Mouse (Mus musculus): ENCODE results near the gene Pappa.
A peak's percentile ranks its signal among the peaks of the same experiment; 100 is the strongest.

Gene Pappa

GRCm38 (mm10) chr4:65272295-65272694, 148.3 kb downstream of the Pappa start:
- DNase-seq (ENCODE audit: low read depth, low spot score), result no peak

GRCm38 (mm10) chr4:65273299-65273851, 149.4 kb downstream of the Pappa start:
- no peak for DNase-seq (ENCODE audit: low read depth, low spot score)

DNA sequence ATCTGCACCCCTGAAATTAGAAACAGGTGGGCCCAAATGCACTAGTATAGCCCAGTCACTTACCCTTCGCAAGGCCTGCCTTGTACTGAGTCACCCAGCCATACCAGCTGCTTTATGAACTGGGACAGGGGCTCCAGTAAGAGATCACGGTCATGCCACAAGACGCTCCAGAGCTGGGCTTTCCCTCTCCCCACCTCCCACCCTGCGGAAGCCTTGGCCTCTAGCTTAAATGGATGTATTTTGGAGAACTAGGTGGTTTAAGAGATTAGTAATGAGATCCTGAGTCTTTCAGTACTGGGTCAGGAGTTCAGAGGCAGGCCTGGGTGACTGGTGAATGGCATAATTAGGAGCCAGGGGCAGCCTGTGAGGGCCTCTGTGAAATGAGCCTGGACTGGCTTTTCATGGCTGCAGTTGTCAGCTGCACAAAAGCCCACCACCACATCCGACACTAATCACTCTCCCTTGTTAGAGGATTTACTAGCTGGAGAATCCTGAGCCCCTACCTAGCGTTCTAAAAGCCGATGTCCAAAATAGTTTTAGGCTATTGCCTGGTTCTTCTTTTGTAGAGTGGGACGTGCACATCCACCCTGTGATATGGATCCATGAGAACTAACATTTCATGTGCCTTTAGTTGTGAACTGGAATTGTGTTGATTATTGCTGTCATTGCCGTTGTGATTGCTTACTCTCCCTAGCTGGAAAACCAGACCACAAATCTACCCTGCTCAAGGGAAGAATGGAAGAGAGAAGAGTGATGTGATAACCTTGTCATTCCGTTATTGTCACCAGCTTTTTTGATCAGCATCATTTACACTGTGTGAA, 154.7 kb downstream of the Pappa start:
- DNase-seq (ENCODE audit: low read depth, low spot score), result no peak

- no peak for DNase-seq (ENCODE audit: low read depth, low spot score)
These were observed 155.3 kb downstream of the Pappa start for GRCm38 (mm10) chr4:65279272-65279653.

DNA sequence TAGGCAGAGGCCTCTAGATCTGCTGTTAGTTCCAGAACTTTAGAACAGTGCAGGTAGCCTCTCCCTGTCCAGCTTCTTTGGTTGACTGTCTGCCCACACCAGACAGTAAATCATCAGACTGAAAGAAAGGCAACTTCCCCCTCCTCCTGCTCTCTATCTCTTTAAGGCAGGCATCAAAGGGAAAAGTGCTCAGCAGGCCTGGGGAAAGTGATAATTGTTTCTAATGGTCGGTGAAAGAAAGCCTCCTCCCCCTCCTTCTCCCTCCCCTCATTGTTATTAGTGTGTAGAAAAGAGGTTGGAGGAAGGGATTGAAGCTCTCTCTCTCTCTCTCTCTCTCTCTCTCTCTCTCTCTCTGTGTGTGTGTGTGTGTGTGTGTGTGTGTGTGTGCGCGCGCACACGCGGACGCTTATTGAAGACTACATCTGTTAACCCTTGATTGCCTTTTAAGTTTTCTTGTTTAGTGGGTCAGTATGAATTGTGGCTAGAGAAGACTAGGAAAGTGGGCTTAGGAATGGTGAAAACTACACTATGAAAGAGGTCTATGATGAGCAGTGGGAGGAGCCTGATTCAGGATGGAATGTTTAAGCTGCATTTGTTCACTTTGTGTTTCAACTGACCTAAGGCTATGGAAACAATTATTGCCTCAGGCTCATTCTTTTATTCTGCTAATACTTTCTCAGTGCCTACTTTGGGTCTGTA, 156.2 kb downstream of the Pappa start:
- peak; percentile 29 for DNase-seq (ENCODE audit: low read depth, low spot score)

DNA sequence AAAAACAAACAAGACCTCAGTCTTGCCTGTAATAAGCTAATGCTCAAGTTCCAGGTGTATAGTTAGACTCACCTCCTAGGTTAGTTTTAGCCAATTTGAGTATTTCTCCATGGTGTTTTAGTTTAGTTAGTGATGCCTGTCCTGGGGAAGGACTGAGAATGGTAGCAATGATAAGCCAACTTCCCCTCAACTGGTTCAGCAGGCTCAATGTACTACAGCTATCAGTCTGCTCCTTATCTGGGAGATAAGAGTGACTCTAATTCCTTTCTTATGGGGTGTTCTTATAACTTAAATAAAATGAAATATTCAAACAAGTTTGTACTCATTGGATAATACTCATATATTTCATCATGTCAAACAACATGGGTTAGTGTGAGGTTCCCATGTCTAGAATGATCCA, 156.9 kb downstream of the Pappa start:
- no peak for DNase-seq (ENCODE audit: low read depth, low spot score)

DNA sequence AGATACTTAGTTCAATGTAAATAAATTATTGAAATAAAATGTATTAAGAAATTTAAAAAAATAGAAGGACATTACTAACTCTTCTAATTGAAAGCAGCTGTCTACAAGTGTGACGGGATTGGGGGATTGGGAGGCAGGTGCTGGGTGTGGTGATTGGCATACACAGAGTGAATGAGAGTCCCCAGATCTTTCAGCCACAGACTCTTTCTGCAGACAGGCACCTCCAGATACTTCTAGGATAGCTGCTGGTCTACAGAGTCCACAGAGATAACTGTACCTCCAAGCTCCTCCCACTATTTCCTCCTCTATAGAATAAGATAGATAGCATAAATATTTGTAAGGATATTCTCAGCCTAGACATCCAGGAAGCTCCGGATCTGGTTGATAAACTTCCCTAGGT, 159.6 kb downstream of the Pappa start:
- no peak for DNase-seq (ENCODE audit: low read depth, low spot score)

DNA sequence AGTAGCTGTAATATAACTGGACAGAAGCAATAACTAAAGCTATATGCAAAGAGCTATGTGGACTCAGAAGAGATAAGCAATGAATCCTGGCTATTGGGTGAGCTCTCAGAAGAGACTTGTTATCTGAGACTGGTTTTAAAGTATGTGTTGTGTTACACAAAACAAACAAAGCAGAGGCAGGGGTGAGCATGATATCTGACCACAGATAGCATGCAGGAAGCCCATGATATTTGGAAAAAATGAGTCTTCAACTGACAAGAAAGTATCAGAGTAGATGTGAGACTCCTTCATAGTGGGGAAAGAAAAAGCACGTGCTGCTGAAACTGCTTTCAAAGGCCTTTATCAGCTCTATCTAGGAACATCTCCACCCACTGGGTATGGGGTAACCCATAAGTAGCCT, 161.2 kb downstream of the Pappa start:
- DNase-seq (ENCODE audit: low read depth, low spot score), result no peak

GRCm38 (mm10) chr4:65289247-65289646, 165.3 kb downstream of the Pappa start:
- no peak for DNase-seq (ENCODE audit: low read depth, low spot score)

- no peak for DNase-seq (ENCODE audit: low read depth, low spot score)
These were observed 171.8 kb downstream of the Pappa start for GRCm38 (mm10) chr4:65295741-65296140.

GRCm38 (mm10) chr4:65296356-65296967, 172.5 kb downstream of the Pappa start:
- no peak for DNase-seq (ENCODE audit: low read depth, low spot score)

GRCm38 (mm10) chr4:65296968-65297499, 173.1 kb downstream of the Pappa start:
- no peak for DNase-seq (ENCODE audit: low read depth, low spot score)

GRCm38 (mm10) chr4:65298212-65299181, 174.5 kb downstream of the Pappa start:
- no peak for DNase-seq (ENCODE audit: low read depth, low spot score)

DNA sequence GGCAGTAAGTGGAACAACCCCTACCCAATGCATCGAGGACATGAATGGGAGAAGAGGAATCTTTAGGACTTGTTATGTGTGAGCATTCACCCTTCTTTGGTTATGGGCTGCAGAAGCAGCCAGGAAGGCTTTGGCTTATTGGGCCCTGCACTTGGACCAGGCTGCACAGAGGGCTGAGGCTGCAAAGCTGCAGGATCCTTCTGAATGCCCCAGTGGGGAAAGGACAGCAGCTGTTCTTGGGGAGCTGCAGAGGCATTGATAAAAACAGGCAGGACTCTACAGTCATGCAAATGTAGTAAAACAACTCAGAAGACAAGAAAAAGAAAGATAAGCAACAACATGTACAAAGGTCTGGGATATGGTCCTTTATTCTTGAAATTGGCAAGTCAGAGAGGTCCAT, 175.4 kb downstream of the Pappa start:
- no peak for DNase-seq (ENCODE audit: low read depth, low spot score)

DNA sequence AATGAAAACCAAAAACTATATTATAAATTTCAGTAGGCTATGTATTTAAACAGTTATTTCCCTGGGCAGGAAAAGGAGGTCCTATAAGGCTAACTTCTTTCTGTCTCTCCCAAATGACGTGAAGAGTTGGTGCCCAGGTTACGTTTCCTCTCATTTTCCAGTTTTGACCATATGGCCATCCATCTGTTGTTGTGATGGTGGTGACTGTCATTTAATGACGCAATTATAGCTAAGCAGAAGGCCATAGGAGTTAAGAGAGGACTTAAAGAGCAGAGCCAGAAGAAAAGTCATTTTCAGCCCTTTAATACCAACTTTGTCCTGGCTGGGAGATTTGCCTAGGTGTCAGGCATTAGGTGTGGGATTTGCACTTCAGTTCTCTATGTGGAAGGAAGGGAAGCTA, 176.5 kb downstream of the Pappa start:
- no peak for DNase-seq (ENCODE audit: low read depth, low spot score)

GRCm38 (mm10) chr4:65302666-65303065, 178.7 kb downstream of the Pappa start:
- DNase-seq (ENCODE audit: low read depth, low spot score), result no peak

DNA sequence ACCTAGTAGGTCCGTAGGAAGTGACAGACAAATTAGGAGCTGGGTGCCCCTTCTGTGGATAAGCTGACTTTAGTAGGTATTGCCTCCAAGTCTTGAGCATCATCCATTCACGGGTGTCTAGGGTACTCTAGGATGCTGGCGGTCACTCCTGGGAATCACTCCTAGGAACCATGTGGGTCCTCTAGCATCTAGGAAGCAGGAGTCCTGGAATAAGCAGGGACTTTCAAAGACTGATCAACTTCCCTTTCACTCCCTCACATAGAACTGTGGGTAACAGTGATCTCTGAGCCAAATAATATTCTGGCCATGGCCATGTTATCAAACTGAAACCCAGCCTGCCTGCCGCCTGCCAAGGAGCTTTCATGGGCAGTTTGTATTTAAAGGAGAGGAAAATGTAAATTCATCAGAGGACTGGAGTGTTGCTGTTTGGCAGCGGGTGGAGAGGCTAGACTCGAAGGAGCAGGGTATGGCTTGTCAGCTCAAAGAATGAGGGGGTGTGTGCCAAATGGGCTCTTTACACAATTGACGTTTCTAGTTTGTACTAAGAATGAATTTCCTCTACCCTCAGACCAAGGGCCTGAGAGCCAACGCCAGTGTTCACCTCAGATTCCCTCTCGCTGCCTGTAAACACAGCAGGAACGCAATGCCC, 194.0 kb downstream of the Pappa start:
- no peak for DNase-seq (ENCODE audit: low read depth, low spot score)

DNA sequence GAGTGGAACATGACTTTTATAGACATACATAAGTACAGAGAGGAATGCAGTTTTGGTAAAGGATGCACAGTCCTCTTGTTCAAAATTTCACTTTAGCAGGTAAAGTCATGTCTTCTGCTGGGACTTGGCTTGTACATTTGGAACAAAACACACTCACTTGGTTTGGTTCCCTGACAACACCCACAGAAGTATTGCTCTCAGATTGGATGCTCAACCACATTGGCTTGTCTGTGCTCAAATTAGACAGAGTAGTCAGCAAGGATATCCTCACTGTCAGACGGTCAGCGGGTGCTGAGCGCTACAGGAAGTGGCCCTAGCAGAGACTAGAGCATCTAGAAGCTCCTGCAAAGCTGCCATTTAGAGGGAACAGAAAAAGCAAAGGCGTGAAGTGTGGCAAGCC, 197.4 kb downstream of the Pappa start:
- no peak for DNase-seq (ENCODE audit: low read depth, low spot score)

DNA sequence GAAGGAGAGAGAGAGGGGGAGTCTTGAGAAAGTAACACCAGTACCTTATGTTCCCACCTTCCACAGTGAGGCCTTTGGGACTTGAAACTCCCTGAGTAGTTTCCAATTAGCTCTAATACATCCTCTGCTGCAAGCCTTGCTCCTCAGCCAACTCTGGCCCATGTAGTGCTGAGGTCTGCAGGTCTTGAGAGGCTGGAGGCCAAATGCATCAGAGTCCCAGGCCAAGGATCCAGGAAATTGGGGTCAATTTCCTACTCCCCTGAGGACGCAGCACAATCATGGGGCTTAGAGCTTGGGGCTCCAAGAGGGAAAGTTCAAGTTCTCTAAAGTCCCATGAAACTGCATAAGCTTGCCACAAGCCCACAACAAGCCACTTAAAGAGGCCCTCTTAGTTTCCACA, 198.0 kb downstream of the Pappa start:
- no peak for DNase-seq (ENCODE audit: low read depth, low spot score)

GRCm38 (mm10) chr4:65325816-65326215, 201.8 kb downstream of the Pappa start:
- no peak for DNase-seq (ENCODE audit: low read depth, low spot score)

Data from WW6 (cell line).